Mouse (Mus musculus): ENCODE measurements around the gene Tmem92. TPM values are rescaled to one million over a fixed set of nuclear protein-coding genes. Genes with fewer than 3 reads are reported as not detected.

Tmem92 gene
- polyA plus RNA-seq, 1 experiment = 0.30 TPM

DNA sequence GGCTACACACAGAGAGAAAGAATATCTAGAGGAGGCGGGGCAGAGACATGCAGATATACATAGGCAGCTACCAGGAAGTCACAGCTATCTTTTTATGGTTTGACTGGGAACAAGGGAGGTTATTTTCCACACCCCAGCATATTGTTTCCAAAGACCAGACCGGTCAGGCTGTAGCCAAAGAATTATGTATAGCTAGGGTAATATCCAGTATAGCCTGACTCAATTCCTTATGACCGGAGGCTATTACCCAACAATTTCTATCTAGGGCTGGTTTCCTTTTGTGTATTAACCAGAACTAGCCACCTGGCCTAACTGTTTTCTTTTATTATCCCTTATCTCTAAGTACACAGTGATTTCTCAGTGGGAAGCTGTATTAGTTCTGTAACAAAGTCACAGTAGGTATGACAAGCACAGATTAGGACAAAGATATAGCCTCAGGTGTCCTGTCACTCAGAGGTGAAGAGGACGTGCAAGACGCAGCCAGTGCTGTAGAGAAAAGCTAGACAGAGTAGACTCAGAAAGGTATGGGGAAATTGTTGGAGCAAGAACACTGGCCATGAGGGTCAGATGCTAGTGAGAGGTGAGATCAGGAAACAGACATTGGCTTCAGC is 7.5 kb downstream of the Tmem92 start:
- Histone ChIP-seq H3K9me3 (replicated peaks; ENCODE audit: control insufficient read depth, insufficient read depth, low read length, poor library complexity, severe bottlenecking) (peaks cover 7% of the 10 kb centered on the region), H3K27me3 (ENCODE audit: control insufficient read depth, insufficient read depth, low read length, poor library complexity, severe bottlenecking) (no peaks in the 10 kb centered on the region; the same call in 1 of the 2 replicates), H3K27ac (ENCODE audit: insufficient read depth, low read length) (no peak overlapping the region), H3K36me3 (ENCODE audit: control insufficient read depth, insufficient read depth, low read length, poor library complexity, severe bottlenecking) (no peaks in the 10 kb centered on the region), H3K4me1 (ENCODE audit: control insufficient read depth, insufficient read depth, low read length) (peaks cover 2% of the 10 kb centered on the region), H3K4me3 (ENCODE audit: low read depth, low read length) (no peak overlapping the region), H3K9ac (ENCODE audit: low read depth, poor library complexity, severe bottlenecking) (no peak overlapping the region)
- TF ChIP-seq EP300 (IDR thresholded peaks at IDR 0.05; ENCODE audit: insufficient read depth, low read depth, low read length) (no peak), CTCF (IDR thresholded peaks at IDR 0.05; ENCODE audit: low read depth, low read length) (no peak), POLR2A (IDR thresholded peaks at IDR 0.05; ENCODE audit: insufficient read depth, low read length) (no peak)

DNA sequence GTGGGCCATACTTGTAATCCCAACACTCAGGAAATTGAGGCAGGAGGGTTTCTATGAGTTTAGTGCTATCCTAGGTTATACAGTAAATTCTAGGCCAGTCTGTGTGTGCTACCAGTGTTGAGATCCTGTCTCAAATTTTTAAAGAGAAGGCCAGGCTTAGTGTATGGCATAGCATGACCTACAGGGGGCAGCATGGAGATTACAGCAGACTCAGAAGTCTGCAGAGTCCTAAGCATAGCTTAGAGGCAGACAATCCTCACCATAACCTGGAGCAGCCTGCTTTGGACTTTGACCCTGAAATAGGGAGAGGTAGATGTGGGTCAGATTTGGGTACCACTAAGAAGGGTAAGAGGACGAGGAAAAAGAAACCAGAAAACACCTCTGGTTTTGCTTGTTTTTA is 8.7 kb downstream of the Tmem92 start:
- Histone ChIP-seq H3K27me3 (ENCODE audit: control insufficient read depth, insufficient read depth, low read length, poor library complexity, severe bottlenecking) (no peaks in the 10 kb centered on the region; the same call in 1 of the 2 replicates), H3K36me3 (ENCODE audit: control insufficient read depth, insufficient read depth, low read length, poor library complexity, severe bottlenecking) (no peaks in the 10 kb centered on the region), H3K9ac (ENCODE audit: low read depth, poor library complexity, severe bottlenecking) (no peak overlapping the region), H3K9me3 (replicated peaks; ENCODE audit: control insufficient read depth, insufficient read depth, low read length, poor library complexity, severe bottlenecking) (peaks cover 7% of the 10 kb centered on the region), H3K4me3 (ENCODE audit: low read depth, low read length) (no peak overlapping the region), H3K27ac (ENCODE audit: insufficient read depth, low read length) (no peak overlapping the region), H3K4me1 (ENCODE audit: control insufficient read depth, insufficient read depth, low read length) (peaks cover 2% of the 10 kb centered on the region)
- TF ChIP-seq EP300 (IDR thresholded peaks at IDR 0.05; ENCODE audit: insufficient read depth, low read depth, low read length) (no peak), CTCF (IDR thresholded peaks at IDR 0.05; ENCODE audit: low read depth, low read length) (no peak), POLR2A (IDR thresholded peaks at IDR 0.05; ENCODE audit: insufficient read depth, low read length) (no peak)

DNA sequence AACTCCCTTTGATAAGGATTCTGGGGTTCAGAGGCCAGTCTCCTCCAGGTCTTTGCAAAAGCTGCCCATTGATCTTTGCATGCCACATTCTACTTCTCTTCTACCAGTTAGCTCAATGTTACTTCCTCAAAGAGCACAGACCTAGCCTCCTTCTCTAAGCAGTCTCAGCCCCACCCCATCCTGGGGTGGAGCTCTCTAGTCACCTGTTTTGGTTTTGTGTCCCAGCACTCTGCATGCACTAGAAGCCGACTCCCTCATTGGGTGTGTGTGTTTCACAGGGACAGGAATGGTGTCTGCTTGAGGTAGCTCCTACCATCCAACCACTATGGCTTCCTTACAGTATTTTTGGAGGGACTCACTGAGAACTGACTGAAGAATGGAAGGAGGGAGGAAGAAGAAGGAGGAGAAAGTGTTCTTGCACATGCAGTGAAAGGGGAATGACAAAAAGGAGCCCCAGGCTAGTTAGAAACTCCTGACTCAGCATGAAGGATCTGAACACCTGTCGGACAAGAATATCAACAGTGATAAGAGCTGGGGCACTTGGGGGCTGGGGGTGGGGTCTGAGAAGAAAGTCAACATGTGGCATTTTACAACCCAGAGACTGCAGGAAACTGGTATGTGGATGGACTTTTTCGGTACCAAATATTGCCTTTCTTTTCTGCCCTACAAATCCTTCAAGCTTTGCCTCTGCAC is 10.0 kb downstream of the Tmem92 start:
- Histone ChIP-seq H3K9me3 (replicated peaks; ENCODE audit: control insufficient read depth, insufficient read depth, low read length, poor library complexity, severe bottlenecking) (peaks cover 7% of the 10 kb centered on the region), H3K27ac (ENCODE audit: insufficient read depth, low read length) (no peak overlapping the region), H3K36me3 (ENCODE audit: control insufficient read depth, insufficient read depth, low read length, poor library complexity, severe bottlenecking) (no peaks in the 10 kb centered on the region), H3K4me3 (ENCODE audit: low read depth, low read length) (no peak overlapping the region), H3K4me1 (ENCODE audit: control insufficient read depth, insufficient read depth, low read length) (peaks cover 2% of the 10 kb centered on the region), H3K27me3 (ENCODE audit: control insufficient read depth, insufficient read depth, low read length, poor library complexity, severe bottlenecking) (no peaks in the 10 kb centered on the region; the same call in 1 of the 2 replicates), H3K9ac (ENCODE audit: low read depth, poor library complexity, severe bottlenecking) (no peak overlapping the region)
- TF ChIP-seq POLR2A (IDR thresholded peaks at IDR 0.05; ENCODE audit: insufficient read depth, low read length) (no peak), CTCF (IDR thresholded peaks at IDR 0.05; ENCODE audit: low read depth, low read length) (no peak), EP300 (IDR thresholded peaks at IDR 0.05; ENCODE audit: insufficient read depth, low read depth, low read length) (no peak)

DNA sequence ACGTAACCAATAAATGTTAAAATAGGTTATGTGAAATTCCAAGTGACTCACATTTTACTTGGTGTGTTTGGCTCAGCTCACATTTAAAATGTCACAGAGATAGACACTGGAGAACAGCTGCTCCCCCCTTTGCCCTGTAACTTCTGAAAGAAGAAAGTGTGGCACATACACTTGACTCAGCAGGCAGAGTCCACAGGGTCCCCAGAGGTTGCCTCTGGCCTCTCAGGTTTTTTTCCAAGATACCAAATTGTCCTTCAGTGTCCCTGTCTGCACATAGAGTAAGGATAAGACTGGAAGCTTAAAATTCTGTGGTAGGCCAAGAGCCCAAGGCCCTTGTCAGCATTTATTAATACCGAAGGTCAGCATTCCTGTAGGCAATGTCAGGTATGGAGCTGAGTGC is 15.3 kb downstream of the Tmem92 start:
- Histone ChIP-seq H3K4me3 (ENCODE audit: low read depth, low read length) (no peak overlapping the region), H3K9ac (ENCODE audit: low read depth, poor library complexity, severe bottlenecking) (no peak overlapping the region), H3K36me3 (ENCODE audit: control insufficient read depth, insufficient read depth, low read length, poor library complexity, severe bottlenecking) (no peaks in the 10 kb centered on the region), H3K9me3 (replicated peaks; ENCODE audit: control insufficient read depth, insufficient read depth, low read length, poor library complexity, severe bottlenecking) (no peaks in the 10 kb centered on the region), H3K4me1 (ENCODE audit: control insufficient read depth, insufficient read depth, low read length) (no peaks in the 10 kb centered on the region), H3K27ac (ENCODE audit: insufficient read depth, low read length) (no peak overlapping the region), H3K27me3 (ENCODE audit: control insufficient read depth, insufficient read depth, low read length, poor library complexity, severe bottlenecking) (no peaks in the 10 kb centered on the region)
- TF ChIP-seq CTCF (IDR thresholded peaks at IDR 0.05; ENCODE audit: low read depth, low read length) (no peak), POLR2A (IDR thresholded peaks at IDR 0.05; ENCODE audit: insufficient read depth, low read length) (no peak), EP300 (IDR thresholded peaks at IDR 0.05; ENCODE audit: insufficient read depth, low read depth, low read length) (no peak)

DNA sequence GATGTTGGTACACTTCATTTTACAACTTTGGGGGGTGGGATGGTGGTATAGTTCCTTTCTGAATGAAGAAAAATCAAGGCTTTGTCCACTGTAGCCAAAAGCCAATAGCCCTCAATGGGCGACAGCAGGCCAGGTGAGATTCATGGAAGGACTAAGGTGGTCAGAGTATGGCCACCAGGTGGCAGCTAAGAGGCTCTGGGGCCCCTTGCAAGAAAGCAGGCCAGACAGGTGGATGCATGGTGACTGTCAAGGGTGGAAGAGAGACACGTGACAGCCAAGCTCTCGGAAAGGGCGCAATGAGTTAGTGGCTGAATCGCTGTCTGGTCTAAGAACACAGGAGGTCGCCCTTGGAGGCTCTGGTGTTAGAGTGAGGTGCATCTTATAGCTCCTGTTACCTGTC is 19.7 kb downstream of the Tmem92 start:
- Histone ChIP-seq H3K4me1 (ENCODE audit: control insufficient read depth, insufficient read depth, low read length) (no peaks in the 10 kb centered on the region), H3K4me3 (ENCODE audit: low read depth, low read length) (no peak overlapping the region), H3K27me3 (ENCODE audit: control insufficient read depth, insufficient read depth, low read length, poor library complexity, severe bottlenecking) (no peaks in the 10 kb centered on the region), H3K27ac (ENCODE audit: insufficient read depth, low read length) (no peak overlapping the region), H3K36me3 (ENCODE audit: control insufficient read depth, insufficient read depth, low read length, poor library complexity, severe bottlenecking) (no peaks in the 10 kb centered on the region), H3K9ac (ENCODE audit: low read depth, poor library complexity, severe bottlenecking) (no peak overlapping the region), H3K9me3 (replicated peaks; ENCODE audit: control insufficient read depth, insufficient read depth, low read length, poor library complexity, severe bottlenecking) (no peaks in the 10 kb centered on the region)
- no peak for TF ChIP-seq EP300 (IDR thresholded peaks at IDR 0.05; ENCODE audit: insufficient read depth, low read depth, low read length)
- peak; percentile 54 for TF ChIP-seq CTCF (IDR thresholded peaks at IDR 0.05; ENCODE audit: low read depth, low read length)

GRCm38 (mm10) chr11:94762281-94762680 is 20.2 kb downstream of the Tmem92 start:
- H3K4me3 ChIP-seq (ENCODE audit: low read depth, low read length) = no peak overlapping the region
- no peaks in the 10 kb centered on the region for H3K9me3 ChIP-seq (replicated peaks; ENCODE audit: control insufficient read depth, insufficient read depth, low read length, poor library complexity, severe bottlenecking)

More at GRCm38 (mm10) chr11:94762281-94762680, 20.2 kb downstream of the Tmem92 start:
- Histone ChIP-seq H3K27me3 (ENCODE audit: control insufficient read depth, insufficient read depth, low read length, poor library complexity, severe bottlenecking) (no peaks in the 10 kb centered on the region), H3K4me1 (ENCODE audit: control insufficient read depth, insufficient read depth, low read length) (no peaks in the 10 kb centered on the region), H3K27ac (ENCODE audit: insufficient read depth, low read length) (no peak overlapping the region), H3K36me3 (ENCODE audit: control insufficient read depth, insufficient read depth, low read length, poor library complexity, severe bottlenecking) (no peaks in the 10 kb centered on the region), H3K9ac (ENCODE audit: low read depth, poor library complexity, severe bottlenecking) (no peak overlapping the region)
- TF ChIP-seq EP300 (IDR thresholded peaks at IDR 0.05; ENCODE audit: insufficient read depth, low read depth, low read length) (no peak), POLR2A (IDR thresholded peaks at IDR 0.05; ENCODE audit: insufficient read depth, low read length) (no peak), CTCF (IDR thresholded peaks at IDR 0.05; ENCODE audit: low read depth, low read length) (no peak)

Data from ES-Bruce4 (cell line).